Mouse (Mus musculus) gastrocnemius, postnatal 25 days (tissue): ENCODE results near the gene Gm44579. TPM values are rescaled to one million over a fixed set of nuclear protein-coding genes. Genes with fewer than 3 reads are reported as not detected.

Experiments
- DNase-seq: peaks from one replicate; pipeline ENCODE4 v3.0.0; 2022
- long read RNA-seq, 2 experiments: library from polyadenylated mRNA; stranded (forward); transcript quantifications; one replicate each; pipeline ENCODE4 v2.0.0; 2021
- total RNA-seq, 2 experiments: library from RNA; stranded (reverse); gene quantifications; 1 replicate in 1 of 2; 2 replicates in 1 of 2; pipeline ENCODE4 v1.2.3; 2021

The Gm44579 gene
- total RNA-seq = not detected
- long read RNA-seq, experiment 1 = 0 reads
- long read RNA-seq, experiment 2 = 0 reads

- DNase-seq = no peak
Measured at GRCm38 (mm10) chr15:98220877-98221276, at the start of gene Gm44579, which contains the start of gene Olfr287. Gene Gm44579, minus strand, starts transcription at chr15:98220977. Gene Olfr287, minus strand, starts transcription at chr15:98221056.

DNA sequence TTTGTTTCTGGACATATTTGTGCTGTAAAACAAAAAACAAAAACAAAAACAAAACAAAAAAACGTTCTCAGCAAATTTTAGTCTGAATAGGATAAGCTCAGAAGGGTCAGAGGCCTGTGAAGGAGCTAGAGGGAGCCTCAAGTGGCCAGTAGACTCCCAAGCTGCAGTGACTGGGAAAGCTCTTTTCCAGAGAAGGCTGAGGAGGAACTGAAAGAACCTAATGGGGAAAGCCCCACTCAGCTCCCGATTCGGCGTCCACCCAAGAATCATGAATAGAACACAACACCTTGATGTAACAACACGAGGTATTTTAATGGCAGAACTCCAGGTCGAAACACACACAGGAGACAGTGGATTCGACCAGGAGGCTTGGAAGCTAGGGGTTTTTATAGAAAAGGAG lies 37.0 kb upstream of the Gm44579 start:
- no peak for DNase-seq

- no peak for DNase-seq
Measured at GRCm38 (mm10) chr15:98257193-98257592, 36.4 kb upstream of the Gm44579 start, which contains the start of gene H1fnt. Gene H1fnt, minus strand, starts transcription at chr15:98257293.

GRCm38 (mm10) chr15:98256271-98256670 lies 35.5 kb upstream of the Gm44579 start:
- peak; percentile 15 for DNase-seq

DNA sequence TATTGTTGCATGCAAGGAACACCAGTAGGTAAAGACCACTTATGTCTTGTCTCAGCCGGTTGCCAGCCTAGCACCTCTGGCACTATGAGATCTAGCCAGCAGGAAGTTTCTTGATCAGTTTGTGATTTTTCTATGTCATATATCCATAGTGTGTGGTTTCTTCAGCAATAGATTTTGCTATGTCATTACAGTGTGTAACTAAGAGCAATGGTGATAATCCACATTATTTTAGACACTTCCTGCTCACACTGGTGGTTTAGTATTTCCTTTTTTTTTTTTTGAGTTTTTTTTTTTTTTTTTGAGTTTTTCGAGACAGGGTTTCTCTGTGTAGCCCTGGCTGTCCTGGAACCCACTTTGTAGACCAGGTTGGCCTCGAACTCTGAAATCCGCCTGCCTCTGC lies 14.7 kb upstream of the Gm44579 start:
- no peak for DNase-seq

DNA sequence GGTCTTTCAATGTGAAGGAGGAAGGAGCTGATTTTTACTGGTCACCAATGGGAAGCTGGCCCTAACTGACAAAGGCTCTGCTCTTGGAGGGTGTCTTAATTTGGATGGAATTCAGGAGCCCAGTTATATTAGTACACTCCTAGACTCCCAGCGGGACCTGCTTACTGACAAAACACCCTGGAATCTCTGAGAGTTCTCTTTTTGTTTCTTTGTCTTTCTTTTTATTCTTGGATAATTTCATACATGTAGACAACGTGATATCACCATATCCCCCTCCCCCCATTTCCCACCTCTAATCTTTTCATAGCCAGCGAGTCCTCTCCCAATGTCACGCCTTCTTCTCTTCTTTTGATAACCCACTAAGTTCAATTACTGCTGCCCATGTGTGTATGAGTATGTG lies 13.6 kb upstream of the Gm44579 start, which contains the start of gene Olfr286:
Gene Olfr286 (minus strand): TSS at position 101 of the 400 bp plus-strand sequence.
- DNase-seq = no peak

DNA sequence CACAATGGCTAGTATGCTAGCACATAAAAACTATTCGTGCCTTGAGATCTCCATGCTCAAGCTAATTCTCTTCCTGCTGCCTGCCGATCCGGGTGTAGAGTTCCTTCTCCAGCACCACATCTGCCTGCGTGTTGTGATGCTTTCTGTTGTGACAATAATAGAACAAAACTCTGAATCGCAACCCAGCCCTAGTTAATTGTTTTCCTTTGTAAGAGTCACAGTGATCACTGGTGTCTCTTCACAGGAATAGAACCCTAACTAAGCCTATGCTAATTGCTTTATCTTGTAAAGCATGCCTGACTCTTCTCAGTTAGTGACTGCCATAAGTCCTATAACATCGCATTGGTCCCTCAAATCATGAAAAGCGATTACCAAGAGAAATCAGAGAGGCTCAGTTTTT lies 5.3 kb upstream of the Gm44579 start:
- no peak for DNase-seq

- no peak for DNase-seq
Measured at GRCm38 (mm10) chr15:98225610-98226009, 4.8 kb upstream of the Gm44579 start.

- DNase-seq = no peak
Measured at GRCm38 (mm10) chr15:98222377-98222776, 1.6 kb upstream of the Gm44579 start.

- no peak for DNase-seq
Measured at GRCm38 (mm10) chr15:98214130-98214529, 6.6 kb downstream of the Gm44579 start.

- DNase-seq = no peak
Measured at GRCm38 (mm10) chr15:98213336-98213870, 7.4 kb downstream of the Gm44579 start.

DNA sequence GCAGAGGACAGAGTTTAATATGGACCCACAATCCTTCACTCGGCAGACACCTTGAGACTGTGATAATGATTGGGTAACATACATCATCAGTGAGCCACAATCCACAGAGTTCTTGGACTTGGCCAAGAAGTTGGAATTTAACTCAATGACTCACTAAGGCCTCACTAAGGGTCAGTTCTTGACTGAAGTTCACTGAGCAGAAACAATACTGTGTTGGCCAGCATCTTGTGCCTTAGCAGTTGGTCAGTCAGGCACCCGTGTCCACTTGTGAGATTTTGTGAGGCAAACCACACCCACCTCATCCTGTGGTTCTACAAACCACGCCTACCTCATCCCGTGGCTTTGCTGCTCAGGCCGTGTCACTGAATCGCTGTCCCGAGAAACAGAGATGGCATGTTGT lies 11.1 kb downstream of the Gm44579 start:
- DNase-seq = no peak

DNA sequence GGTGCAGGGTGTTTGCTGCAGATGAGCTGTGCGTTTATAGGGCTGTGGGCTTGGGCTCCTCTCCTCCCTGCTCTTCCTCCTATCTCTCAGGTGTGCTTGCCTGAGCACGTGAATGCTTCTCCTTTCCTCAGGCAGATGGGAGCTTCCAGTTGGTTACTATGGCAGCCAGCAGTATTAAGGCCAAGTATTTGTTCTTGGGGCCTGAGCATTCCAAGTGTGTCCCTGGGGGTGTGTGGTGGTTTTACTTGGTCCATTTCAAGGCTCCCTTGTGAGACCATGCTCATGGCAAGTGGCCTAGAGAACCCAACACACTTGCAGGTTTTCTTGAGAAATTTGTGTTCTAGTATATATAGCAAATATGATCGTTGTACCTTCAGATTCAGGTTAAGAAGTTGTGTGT lies 25.3 kb downstream of the Gm44579 start, which contains the start of gene Olfr288:
Gene Olfr288 (minus strand): TSS at position 101 of the 400 bp plus-strand sequence.
- DNase-seq = no peak

GRCm38 (mm10) chr15:98184456-98184855 lies 36.3 kb downstream of the Gm44579 start:
- no peak for DNase-seq

DNA sequence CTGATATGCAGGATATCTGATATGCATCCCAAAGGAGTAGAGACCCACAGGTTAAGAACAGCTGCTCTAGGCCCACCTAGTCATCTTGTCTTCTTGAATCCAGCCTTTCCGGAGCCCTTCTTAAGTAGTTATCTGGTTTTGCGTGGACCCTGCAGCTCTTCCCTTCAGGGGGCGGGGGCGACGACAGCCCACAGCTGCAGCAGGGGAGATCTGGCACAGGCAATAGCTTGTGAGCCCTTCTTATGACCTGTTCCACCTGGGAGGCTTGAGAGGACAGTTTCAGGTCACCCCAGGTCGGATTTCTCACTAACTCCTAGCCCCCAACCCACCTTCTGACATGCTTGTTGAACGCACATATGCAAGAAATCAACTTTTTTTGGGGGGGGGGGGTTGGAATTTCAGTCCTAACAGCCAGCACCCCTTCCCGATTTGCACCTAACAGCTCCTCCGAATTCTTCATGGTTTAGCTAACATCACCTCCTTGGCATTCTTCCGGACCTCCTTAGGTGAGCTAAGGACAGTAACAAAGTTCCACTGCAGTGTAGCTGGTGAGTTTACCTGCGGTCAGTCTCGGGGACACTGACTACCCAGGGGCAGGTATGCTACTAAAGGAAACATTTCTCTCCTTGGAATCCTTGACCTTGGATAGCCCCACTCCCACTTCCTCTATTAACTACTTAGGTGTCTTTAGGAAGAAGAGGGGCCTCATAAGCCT lies 38.8 kb downstream of the Gm44579 start:
- DNase-seq = no peak

GRCm38 (mm10) chr15:98181132-98181711 lies 39.6 kb downstream of the Gm44579 start:
- DNase-seq = peak; percentile 96

GRCm38 (mm10) chr15:98180567-98181131 lies 40.1 kb downstream of the Gm44579 start:
- no peak for DNase-seq

DNA sequence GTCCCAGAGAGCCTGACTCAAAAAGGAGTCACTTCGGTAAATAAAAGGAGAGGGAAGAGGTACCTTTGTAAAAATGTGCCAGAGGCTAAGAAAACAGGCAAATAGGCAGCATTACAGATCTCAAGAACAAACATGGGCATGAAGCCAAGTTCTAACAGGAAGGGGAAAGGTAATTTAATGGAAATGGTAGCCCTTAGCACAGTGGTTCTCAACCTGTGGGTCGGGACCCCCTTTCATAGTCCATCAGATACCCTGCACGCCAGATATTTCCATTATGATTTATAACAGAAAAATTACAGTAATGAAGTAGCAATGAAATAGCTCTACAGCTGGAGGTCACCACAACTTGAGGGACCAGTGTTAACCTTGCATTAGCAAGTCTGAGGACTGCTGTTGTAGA lies 43.5 kb downstream of the Gm44579 start:
- DNase-seq = no peak

DNA sequence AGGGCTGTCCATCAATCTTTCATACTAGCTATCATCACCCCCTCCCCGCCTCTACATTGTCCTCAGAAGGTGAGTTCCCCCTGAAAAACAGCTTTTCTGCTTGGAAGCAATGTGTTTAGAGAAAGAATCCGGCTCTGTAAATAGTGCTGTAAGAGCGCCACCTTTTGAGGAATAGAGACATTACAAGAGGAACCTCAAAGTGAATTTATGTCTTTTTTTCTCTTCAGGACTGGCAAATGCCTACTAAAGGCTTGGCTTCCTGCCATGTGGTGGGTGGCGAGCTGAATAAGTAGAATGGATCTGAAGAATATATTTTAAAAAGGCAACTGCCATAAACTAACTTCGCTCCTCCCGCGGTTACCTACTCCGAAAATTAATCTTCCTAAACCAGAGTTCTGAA lies 47.0 kb downstream of the Gm44579 start:
- DNase-seq = no peak

GRCm38 (mm10) chr15:98172113-98172512 lies 48.7 kb downstream of the Gm44579 start:
- no peak for DNase-seq

DNA sequence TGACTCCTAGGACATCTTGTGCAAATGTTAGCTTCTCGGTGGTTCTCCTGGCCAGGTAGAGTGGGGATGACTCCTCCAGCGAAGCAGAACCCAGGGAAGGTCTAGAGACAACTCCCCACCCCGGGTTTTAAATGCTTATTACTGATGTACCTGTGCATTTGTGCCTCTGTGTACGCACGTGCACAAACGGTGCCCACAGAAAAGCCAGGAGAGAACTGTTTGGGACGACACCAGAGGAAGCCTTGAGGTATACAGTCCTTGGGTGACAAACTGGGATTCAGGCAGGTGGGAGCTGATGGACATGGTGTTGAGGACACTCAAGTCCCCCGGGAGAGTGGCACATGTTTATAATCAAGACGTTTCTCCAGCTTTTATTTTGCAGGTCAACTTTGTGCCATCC lies 49.9 kb downstream of the Gm44579 start:
- no peak for DNase-seq

GRCm38 (mm10) chr15:98170365-98170764 lies 50.4 kb downstream of the Gm44579 start:
- no peak for DNase-seq

- DNase-seq = no peak
Measured at GRCm38 (mm10) chr15:98168622-98169004, 52.2 kb downstream of the Gm44579 start.
